ENCODE assay signal across 19 mouse cellular contexts in the genomic region with DNA sequence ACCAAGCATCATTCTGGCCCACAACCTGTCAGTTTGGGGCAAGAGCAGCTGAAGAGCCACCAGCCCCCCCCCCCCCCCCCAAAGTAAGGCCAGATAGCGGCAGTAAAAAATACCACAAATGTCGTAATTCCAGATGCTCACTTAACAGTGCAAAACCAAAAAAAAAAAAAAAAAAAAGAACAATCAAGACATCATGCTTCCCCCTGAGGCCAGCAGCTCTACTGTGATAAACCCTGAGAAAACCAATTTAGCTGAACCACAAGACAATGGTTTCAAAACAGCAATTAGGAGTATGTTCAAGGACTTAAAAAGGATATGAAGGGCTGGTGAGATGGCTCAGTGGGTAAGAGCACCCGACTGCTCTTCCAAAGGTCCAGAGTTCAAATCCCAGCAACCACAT. TPM values are rescaled to one million over a fixed set of nuclear protein-coding genes. Genes with fewer than 3 reads are reported as not detected.
"Had no signal": no experiment of that assay in that cellular context is flagged by ENCODE, and none has a peak within 500 bp of the region (broad histone marks: within the 10 kb centered on the region; RNA-seq: fewer than 3 reads in every experiment).

No protein-coding gene starts in this region.

- H3K4me2 ChIP-seq: limb, embryonic 13.5 days; neural tube, embryonic 12.5 days had no signal

- H3K4me1 ChIP-seq: limb, embryonic 13.5 days; neural tube, embryonic 12.5 days had no signal

- DNase-seq: kidney, adult 8-10 months; kidney, postnatal 36 days; layer of hippocampus, adult 9-11 months; left cerebral cortex, postnatal 4 days; lung, adult 18-20 months; midbrain, embryonic 14.5 days; retina, postnatal 1 day; right cerebral cortex, postnatal 4 days; spleen, adult 18-20 months; thymus, adult 2 months; thymus, postnatal 25 days had no signal

- H3K4me3 ChIP-seq: limb, embryonic 13.5 days; midbrain, embryonic 10.5 days; neural tube, embryonic 12.5 days had no signal

- H3K27me3 ChIP-seq: limb, embryonic 13.5 days; neural tube, embryonic 12.5 days had no signal

- H3K9ac ChIP-seq: limb, embryonic 13.5 days; liver, embryonic 14.5 days; neural tube, embryonic 12.5 days had no signal

- H3K9me3 ChIP-seq: limb, embryonic 13.5 days; midbrain, embryonic 10.5 days; neural tube, embryonic 12.5 days had no signal

- H3K36me3 ChIP-seq: limb, embryonic 13.5 days; midbrain, embryonic 10.5 days; neural tube, embryonic 12.5 days had no signal

- H3K27ac ChIP-seq: kidney, postnatal 0 days; limb, embryonic 13.5 days; liver, embryonic 14.5 days; midbrain, embryonic 10.5 days; neural tube, embryonic 12.5 days had no signal

RNA-seq across cellular contexts. Expression of a gene that starts 15.8 kb away (rescaled TPM):
- total RNA-seq: layer of hippocampus, adult 18-20 months; left cerebral cortex, postnatal 4 days had no signal
- polyA plus RNA-seq: liver, adult 2 months; liver, embryonic 14.5 days; midbrain, embryonic 10.5 days; midbrain, embryonic 14.5 days; neural tube, embryonic 12.5 days; stomach, embryonic 14.5 days had no signal

RNA-seq across cellular contexts. Expression of a gene that starts 34.6 kb away (rescaled TPM):
- polyA plus RNA-seq: liver, adult 2 months had no signal
